Mouse (Mus musculus) CH12.LX (cell line): ENCODE data around the gene Ppp2r5c.

ENCODE experiments used
- CTCF ChIP-seq, 2 experiments: IDR thresholded peaks in 1 of 2; conservative IDR thresholded peaks in 1 of 2; 2 replicates each; pipeline ENCODE4 v1.5.1; 2011 to 2012; ENCODE audit warnings: low read depth in 2 of 2, low read length in 2 of 2, improper control_type of control experiment in 1 of 2, inconsistent platforms in 1 of 2, mild to moderate bottlenecking in 1 of 2, moderate library complexity in 1 of 2
- E2F4 ChIP-seq: IDR thresholded peaks from 2 replicates; pipeline ENCODE4 v1.6.1; 2011; ENCODE audit warnings: low read depth, low read length, improper control_type of control experiment; ENCODE audit not compliant: insufficient replicate concordance
- ELF1 ChIP-seq: IDR thresholded peaks from 2 replicates; pipeline ENCODE4 v1.6.1; 2014; ENCODE audit warnings: low read depth, mild to moderate bottlenecking, inconsistent platforms, low read length, improper control_type of control experiment
- KAT2A ChIP-seq: IDR thresholded peaks from 2 replicates; pipeline ENCODE4 v1.6.1; 2012; ENCODE audit warnings: low read length, improper control_type of control experiment, inconsistent platforms; ENCODE audit not compliant: insufficient replicate concordance
- POLR2A ChIP-seq: IDR thresholded peaks from 2 replicates; pipeline ENCODE4 v1.6.1; 2011; ENCODE audit warnings: low read depth, mild to moderate bottlenecking, improper control_type of control experiment, low read length
- USF1 ChIP-seq: IDR thresholded peaks from 2 replicates; pipeline ENCODE4 v1.6.1; 2014; ENCODE audit warnings: low read depth, mild to moderate bottlenecking, inconsistent platforms, low read length, improper control_type of control experiment
- ZC3H11A ChIP-seq: IDR thresholded peaks from 2 replicates; pipeline ENCODE4 v1.6.1; 2012; ENCODE audit warnings: low read depth, mild to moderate bottlenecking, inconsistent platforms, low read length, improper control_type of control experiment

- peak in 1 of 2 experiments; percentile 26; a peak in 2 of 4 replicates for TF ChIP-seq CTCF (conservative IDR thresholded peaks at IDR 0.05 in 1 of 2, IDR thresholded peaks at IDR 0.05 in 1 of 2; ENCODE audit: low read depth in 2 of 2, low read length in 2 of 2)
- TF ChIP-seq POLR2A: no peak
- TF ChIP-seq ELF1: no peak
- no peak for TF ChIP-seq E2F4
- TF ChIP-seq USF1: no peak
- TF ChIP-seq KAT2A: no peak
- no peak for TF ChIP-seq ZC3H11A
Measured at GRCm38 (mm10) chr12:110608460-110609152, 161.7 kb downstream of the Ppp2r5c start.
